Mouse (Mus musculus): ENCODE measurements at regions not wholly inside any gene's neighbourhood (a gene's known extent, or its start where the extent isn't known, plus 50 kb on each side); places are given as distances from the start of the nearest gene placed in this dataset.

- no peak for TF ChIP-seq POLR2A (IDR thresholded peaks at IDR 0.05; ENCODE audit: insufficient read depth, low read length)
- no peak for TF ChIP-seq CTCF (IDR thresholded peaks at IDR 0.05; ENCODE audit: low read depth, low read length)
- no peak for TF ChIP-seq EP300 (IDR thresholded peaks at IDR 0.05; ENCODE audit: insufficient read depth, low read depth, low read length)
These were observed 149.9 kb downstream of the Akr1d1 start for GRCm38 (mm10) chr6:37679871-37680270.
